Mouse (Mus musculus) stomach, embryonic 16.5 days (tissue): ENCODE measurements around the gene Mboat2. TPM values are rescaled to one million over a fixed set of nuclear protein-coding genes. Genes with fewer than 3 reads are reported as not detected.

ENCODE experiments used
- ATAC-seq: fragments of 200-750 bp; cut with Nextera tagmentation; 2 replicates; pipeline ENCODE4 v1.8.0; 2017; ENCODE audit warnings: moderate number of reproducible peaks, moderate TSS enrichment; ENCODE audit not compliant: insufficient read depth, low FRiP score
- H3K27ac ChIP-seq: fragments of 300-500 bp; sonication (generic); 2 replicates; pipeline ENCODE4 v1.5.1; 2014; ENCODE audit warnings: low read length
- H3K27me3 ChIP-seq: fragments of 300-500 bp; sonication (generic); 2 replicates; pipeline ENCODE4 v1.6.1; 2014; ENCODE audit warnings: low read length, control low read depth, mixed read lengths; ENCODE audit not compliant: control insufficient read depth, insufficient read depth
- H3K36me3 ChIP-seq: fragments of 300-500 bp; sonication (generic); 2 replicates; pipeline ENCODE4 v1.6.1; 2014; ENCODE audit warnings: low read length; ENCODE audit not compliant: control insufficient read depth, insufficient read depth
- H3K4me1 ChIP-seq: fragments of 300-500 bp; sonication (generic); 2 replicates; pipeline ENCODE4 v1.6.1; 2014; ENCODE audit warnings: low read length, control low read depth, mixed read lengths; ENCODE audit not compliant: control insufficient read depth, insufficient read depth
- H3K4me2 ChIP-seq: fragments of 300-500 bp; sonication (generic); 2 replicates; pipeline ENCODE4 v1.6.1; 2014; ENCODE audit warnings: low read depth, low read length, mixed read lengths
- H3K4me3 ChIP-seq: fragments of 300-500 bp; sonication (generic); replicated peaks from 2 replicates; pipeline ENCODE4 v1.5.1; 2014; ENCODE audit warnings: mild to moderate bottlenecking, low read length
- H3K9ac ChIP-seq: fragments of 300-500 bp; sonication (generic); 2 replicates; pipeline ENCODE4 v1.6.1; 2014; ENCODE audit warnings: low read length
- H3K9me3 ChIP-seq: fragments of 300-500 bp; sonication (generic); replicated peaks from 2 replicates; pipeline ENCODE4 v1.6.1; 2016; ENCODE audit warnings: low read length, control low read depth; ENCODE audit not compliant: control insufficient read depth
- WGBS: fragments of 180-500 bp; shearing (Covaris S2); extraction: QIAGEN DNeasy Blood & Tissue Kit; methylation state at CpG from one replicate; pipeline ENCODE4 v1.1.7; 2014; 5-methylcytosine and 5-hydroxymethylcytosine counted together
- polyA plus RNA-seq: library from polyadenylated mRNA; unstranded; fragments of >200 nt; fragmentation: Nextera tagmentation; extraction: Ambion mirVana; gene quantifications from 2 replicates; pipeline ENCODE4 v1.2.1, GENCODE M21; 2015

Mboat2 gene
- polyA plus RNA-seq, 1 experiment from 2014 or later: 47.3 TPM

DNA sequence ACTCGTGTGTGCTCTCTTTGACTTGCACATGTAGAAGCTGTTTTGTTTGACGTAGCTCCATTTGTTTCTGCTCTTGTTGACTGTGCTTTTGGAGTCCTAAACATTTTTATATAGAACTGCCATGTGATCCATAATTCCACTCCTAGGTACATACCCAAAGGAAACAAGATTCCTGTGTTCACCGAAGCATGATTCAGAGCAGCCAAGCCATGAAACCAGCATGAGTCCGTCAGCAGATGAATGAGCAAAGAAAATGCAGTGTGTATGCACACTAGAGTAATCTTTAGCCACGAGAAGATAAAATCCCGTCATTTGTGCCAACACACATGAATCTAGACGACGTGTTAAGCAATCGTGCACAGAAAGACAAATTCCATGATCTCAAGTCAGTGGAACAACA is 67.5 kb downstream of the Mboat2 start:
- H3K27me3 ChIP-seq: no peaks in the 10 kb centered on the region
- H3K9me3 ChIP-seq: no peaks in the 10 kb centered on the region
- ATAC-seq: no peak
- peaks cover 16% of the 10 kb centered on the region for H3K4me1 ChIP-seq
- no peak overlapping the region for H3K27ac ChIP-seq
- H3K36me3 ChIP-seq: no peaks in the 10 kb centered on the region; the same call in 1 of the 2 replicates
- no peak overlapping the region for H3K4me2 ChIP-seq
- no peak overlapping the region for H3K9ac ChIP-seq
- WGBS: 77% methylated on average over 9 of the region's 9 CpGs
- H3K4me3 ChIP-seq: no peak overlapping the region

DNA sequence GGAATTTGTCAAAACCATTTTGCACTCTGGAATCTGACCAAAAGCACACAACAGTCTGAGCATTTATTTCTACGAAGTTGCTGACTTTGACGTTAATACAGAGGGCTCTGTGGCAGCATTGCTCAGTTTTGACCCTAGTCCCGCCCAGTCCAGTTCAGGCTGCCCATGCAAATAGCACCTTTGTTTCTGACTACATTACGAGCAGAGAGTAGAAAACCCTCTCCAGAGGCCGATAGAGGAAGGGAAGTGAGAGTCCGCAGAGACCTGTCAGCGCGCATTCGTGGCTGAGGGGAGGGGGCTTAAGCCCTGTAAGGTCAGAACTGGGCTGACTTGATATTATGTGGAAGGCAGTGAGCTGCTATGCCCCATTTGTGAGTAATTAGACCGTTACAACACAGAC is 69.0 kb downstream of the Mboat2 start:
- Histone ChIP-seq H3K9ac (no peak overlapping the region), H3K9me3 (no peaks in the 10 kb centered on the region), H3K4me2 (no peak overlapping the region), H3K4me1 (peaks cover 4% of the 10 kb centered on the region), H3K4me3 (no peak overlapping the region), H3K27me3 (no peaks in the 10 kb centered on the region), H3K27ac (no peak overlapping the region), H3K36me3 (no peaks in the 10 kb centered on the region; the same call in 1 of the 2 replicates)
- no peak for ATAC-seq
- 81% methylated on average over 10 of the region's 10 CpGs for WGBS

DNA sequence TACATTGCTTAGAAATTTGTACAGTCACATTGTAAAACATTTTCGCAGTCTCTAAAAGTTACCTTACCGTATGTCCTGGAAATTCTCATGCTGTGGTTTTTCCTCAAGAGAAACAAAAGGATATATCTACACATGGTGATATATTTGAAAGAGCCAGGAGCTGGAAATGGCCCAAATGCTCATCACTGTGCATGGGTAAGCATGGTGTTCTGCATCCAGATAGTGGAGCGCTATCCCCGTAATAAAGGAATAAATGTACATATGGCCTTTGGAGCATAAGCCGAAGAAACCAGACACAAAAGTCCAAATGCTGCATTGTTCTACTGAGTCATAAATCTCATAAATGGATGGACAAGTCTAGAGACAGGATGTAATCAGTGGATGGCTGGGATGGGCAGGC is 72.1 kb downstream of the Mboat2 start:
- no peaks in the 10 kb centered on the region for H3K4me1 ChIP-seq
- 92% methylated on average over 5 of the region's 5 CpGs for WGBS
- H3K9ac ChIP-seq: no peak overlapping the region
- H3K27me3 ChIP-seq: no peaks in the 10 kb centered on the region
- H3K36me3 ChIP-seq: no peaks in the 10 kb centered on the region; the same call in 1 of the 2 replicates
- H3K4me2 ChIP-seq: no peak overlapping the region
- H3K9me3 ChIP-seq: no peaks in the 10 kb centered on the region
- no peak overlapping the region for H3K27ac ChIP-seq
- no peak overlapping the region for H3K4me3 ChIP-seq
- no peak for ATAC-seq

DNA sequence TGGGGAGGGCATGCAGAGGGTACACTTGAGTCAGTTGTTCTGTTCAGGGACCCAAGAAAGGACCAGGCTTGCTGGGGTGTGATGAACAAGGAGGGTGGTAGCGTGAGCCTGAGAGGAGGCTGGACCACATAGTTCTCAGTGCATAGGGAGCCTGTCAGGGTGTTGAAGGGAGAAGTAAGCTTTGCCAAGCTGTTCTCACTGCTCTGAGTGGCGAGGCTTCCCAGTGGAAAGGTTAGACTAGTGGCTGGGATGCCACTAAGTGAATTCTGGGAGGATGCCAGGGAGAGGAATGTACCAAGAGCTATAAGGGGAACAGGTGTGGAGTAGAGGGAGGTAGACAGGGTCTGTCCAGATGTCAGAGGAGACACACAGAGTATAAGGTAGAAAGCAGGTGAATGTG is 77.2 kb downstream of the Mboat2 start:
- 92% methylated on average over 2 of the region's 2 CpGs for WGBS
- no peak overlapping the region for H3K9ac ChIP-seq
- H3K36me3 ChIP-seq: no peaks in the 10 kb centered on the region
- H3K4me1 ChIP-seq: no peaks in the 10 kb centered on the region
- H3K4me2 ChIP-seq: no peak overlapping the region
- ATAC-seq: no peak
- H3K27me3 ChIP-seq: no peaks in the 10 kb centered on the region
- H3K4me3 ChIP-seq: no peak overlapping the region
- no peak overlapping the region for H3K27ac ChIP-seq
- no peaks in the 10 kb centered on the region for H3K9me3 ChIP-seq

DNA sequence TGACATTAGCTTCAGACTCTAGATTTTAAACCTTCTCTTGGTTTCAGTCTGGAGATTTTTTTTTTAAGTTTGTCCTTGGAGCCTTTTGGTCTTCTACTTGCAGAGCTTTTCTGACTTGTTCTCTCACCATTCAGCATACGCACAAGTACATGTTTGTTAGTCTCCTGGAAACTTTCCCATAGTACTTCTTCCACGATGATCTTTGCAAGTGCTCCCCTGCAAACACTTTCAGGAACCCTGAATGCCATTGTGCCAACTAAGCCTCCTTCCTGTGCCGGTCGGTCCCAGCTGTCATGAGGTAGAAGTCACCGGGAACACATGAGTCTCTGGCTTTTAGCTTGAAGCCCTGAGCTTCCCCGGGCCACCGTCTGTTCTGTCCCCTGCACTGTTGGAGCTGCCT is 79.0 kb downstream of the Mboat2 start:
- no peaks in the 10 kb centered on the region for H3K9me3 ChIP-seq
- ATAC-seq: no peak
- WGBS: 85% methylated on average over 7 of the region's 7 CpGs

DNA sequence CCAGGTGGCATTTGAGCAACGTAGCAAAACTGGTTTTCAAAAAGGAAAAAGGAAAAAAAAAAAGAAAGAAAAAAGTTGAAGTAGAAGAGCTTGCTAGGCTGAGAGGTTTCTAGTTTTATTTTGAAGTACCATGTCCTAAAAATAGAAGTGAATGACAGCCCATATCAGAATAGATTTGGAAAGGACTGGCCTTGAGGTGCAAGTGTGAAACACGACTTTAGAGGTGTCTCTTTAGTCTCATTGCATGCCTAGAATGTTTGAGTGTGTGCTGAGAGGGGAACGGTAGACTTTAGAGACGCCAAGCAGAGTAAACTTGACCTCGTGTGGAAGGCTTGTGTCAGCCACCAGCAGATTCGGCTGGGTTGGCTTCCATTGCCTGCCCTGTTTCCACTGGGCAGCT is 81.5 kb downstream of the Mboat2 start:
- H3K9me3 ChIP-seq: no peaks in the 10 kb centered on the region
- no peak for ATAC-seq
- no peak overlapping the region for H3K9ac ChIP-seq
- no peak overlapping the region for H3K4me3 ChIP-seq
- no peaks in the 10 kb centered on the region for H3K36me3 ChIP-seq
- H3K27ac ChIP-seq: no peak overlapping the region
- H3K4me2 ChIP-seq: no peak overlapping the region
- 45% methylated on average over 6 of the region's 6 CpGs for WGBS
- H3K27me3 ChIP-seq: no peaks in the 10 kb centered on the region
- H3K4me1 ChIP-seq: no peaks in the 10 kb centered on the region

More for the DNA sequence above, 79.0 kb downstream of the Mboat2 start:
- no peak overlapping the region for H3K27ac ChIP-seq
- H3K27me3 ChIP-seq: no peaks in the 10 kb centered on the region
- H3K36me3 ChIP-seq: no peaks in the 10 kb centered on the region
- no peaks in the 10 kb centered on the region for H3K4me1 ChIP-seq
- H3K4me3 ChIP-seq: no peak overlapping the region
- H3K4me2 ChIP-seq: no peak overlapping the region
- H3K9ac ChIP-seq: no peak overlapping the region

DNA sequence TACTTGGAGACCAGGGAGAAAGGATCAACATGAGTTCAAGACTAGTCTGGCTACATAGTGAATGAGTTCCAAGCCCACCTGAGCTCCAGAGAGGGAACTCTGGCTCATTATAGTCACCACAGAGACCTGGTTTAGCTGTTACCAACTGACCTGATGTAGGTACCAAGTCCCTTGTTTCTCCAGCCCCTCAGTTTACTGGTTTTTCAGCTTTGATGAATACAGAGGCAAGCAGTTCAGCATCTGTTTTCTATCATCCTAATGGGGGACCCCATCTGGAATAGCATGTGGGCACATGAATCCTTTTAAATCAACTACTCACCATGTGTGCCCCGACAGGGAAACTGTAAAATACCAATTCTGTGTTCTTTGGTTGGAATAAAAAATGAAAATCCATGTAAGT is 82.2 kb downstream of the Mboat2 start:
- no peaks in the 10 kb centered on the region for H3K27me3 ChIP-seq
- no peak for ATAC-seq
- WGBS: 81% methylated on average over 1 of the region's 1 CpGs
- no peaks in the 10 kb centered on the region for H3K36me3 ChIP-seq
- no peak overlapping the region for H3K27ac ChIP-seq
- no peak overlapping the region for H3K4me2 ChIP-seq
- no peak overlapping the region for H3K9ac ChIP-seq
- no peaks in the 10 kb centered on the region for H3K9me3 ChIP-seq
- no peaks in the 10 kb centered on the region for H3K4me1 ChIP-seq
- no peak overlapping the region for H3K4me3 ChIP-seq

DNA sequence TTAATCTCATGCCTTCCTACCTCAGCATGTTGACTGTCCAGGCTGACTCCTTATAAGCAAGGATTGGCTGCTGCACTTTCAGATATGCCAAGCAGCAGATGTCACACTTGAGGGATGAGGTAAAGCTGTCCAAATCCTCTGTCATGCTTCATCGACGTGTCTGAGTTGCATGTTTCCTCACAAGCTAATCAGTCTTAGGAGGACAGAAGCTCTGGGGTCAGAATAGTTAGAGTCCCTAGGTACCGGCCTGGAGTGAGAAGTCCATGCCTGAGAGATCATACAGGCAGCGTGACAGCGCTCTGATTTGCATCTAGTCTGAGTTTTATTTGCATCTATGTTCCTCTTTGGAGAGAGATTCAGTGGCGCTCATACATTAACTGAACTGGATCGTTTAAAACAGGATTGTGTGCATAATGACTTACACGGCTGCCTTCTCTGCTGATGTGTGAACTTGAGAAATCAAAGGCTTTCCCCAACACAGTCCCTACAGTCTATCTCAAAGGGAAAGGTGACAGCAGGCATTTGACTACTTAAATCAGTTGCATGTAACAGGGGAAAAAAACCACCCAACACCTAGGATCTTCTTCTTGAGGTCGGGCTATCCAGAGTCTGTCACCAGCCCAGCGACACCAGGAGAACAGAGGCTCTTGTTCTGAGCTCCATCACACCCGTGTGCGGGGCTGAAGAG is 88.0 kb downstream of the Mboat2 start:
- Histone ChIP-seq H3K27ac (no peak overlapping the region), H3K4me2 (no peak overlapping the region), H3K4me3 (no peak overlapping the region), H3K9ac (no peak overlapping the region), H3K27me3 (no peaks in the 10 kb centered on the region), H3K36me3 (no peaks in the 10 kb centered on the region), H3K9me3 (no peaks in the 10 kb centered on the region), H3K4me1 (no peaks in the 10 kb centered on the region)
- ATAC-seq: no peak
- WGBS: 83% methylated on average over 12 of the region's 12 CpGs

DNA sequence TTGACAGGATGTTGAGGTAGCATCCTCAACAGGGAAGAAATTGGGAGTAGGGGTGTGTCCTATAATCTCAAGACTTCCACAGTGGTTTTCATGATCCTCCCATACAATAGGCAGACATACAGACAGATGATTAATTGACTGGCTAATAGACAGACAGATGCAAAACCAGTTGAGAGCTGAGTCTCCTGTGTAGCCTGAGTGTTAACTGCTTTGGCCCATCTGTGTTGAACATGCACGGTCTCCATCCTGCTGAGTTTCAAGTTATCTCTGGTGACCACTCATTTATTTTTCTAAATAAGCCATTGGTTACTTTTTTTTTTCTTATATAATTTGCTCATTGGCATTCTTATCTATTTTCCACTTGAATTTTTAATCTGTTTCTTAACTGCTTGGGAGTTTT is 90.2 kb downstream of the Mboat2 start:
- no peaks in the 10 kb centered on the region for H3K4me1 ChIP-seq
- no peaks in the 10 kb centered on the region for H3K36me3 ChIP-seq
- no peak overlapping the region for H3K9ac ChIP-seq
- H3K4me2 ChIP-seq: no peak overlapping the region
- H3K4me3 ChIP-seq: no peak overlapping the region
- WGBS: 75% methylated on average over 1 of the region's 1 CpGs
- no peak for ATAC-seq
- no peaks in the 10 kb centered on the region for H3K9me3 ChIP-seq
- H3K27ac ChIP-seq: no peak overlapping the region
- H3K27me3 ChIP-seq: no peaks in the 10 kb centered on the region
